Mouse (Mus musculus) lung, adult 2 months (tissue): ENCODE measurements at regions not wholly inside any gene's neighbourhood (a gene's known extent, or its start where the extent isn't known, plus 50 kb on each side); places are given as distances from the start of the nearest gene placed in this dataset.

Source experiments
- CTCF ChIP-seq: fragments of 200-500 bp; IDR thresholded peaks from 2 replicates; pipeline ENCODE4 v1.5.1; 2011; ENCODE audit warnings: mild to moderate bottlenecking, low read length, control low read depth; ENCODE audit not compliant: insufficient read depth
- POLR2A ChIP-seq: fragments of 200-500 bp; IDR thresholded peaks from 2 replicates; pipeline ENCODE4 v1.6.1; 2011; ENCODE audit warnings: low read depth, mild to moderate bottlenecking, control low read depth, low read length, borderline replicate concordance; ENCODE audit errors: extremely low read depth

DNA sequence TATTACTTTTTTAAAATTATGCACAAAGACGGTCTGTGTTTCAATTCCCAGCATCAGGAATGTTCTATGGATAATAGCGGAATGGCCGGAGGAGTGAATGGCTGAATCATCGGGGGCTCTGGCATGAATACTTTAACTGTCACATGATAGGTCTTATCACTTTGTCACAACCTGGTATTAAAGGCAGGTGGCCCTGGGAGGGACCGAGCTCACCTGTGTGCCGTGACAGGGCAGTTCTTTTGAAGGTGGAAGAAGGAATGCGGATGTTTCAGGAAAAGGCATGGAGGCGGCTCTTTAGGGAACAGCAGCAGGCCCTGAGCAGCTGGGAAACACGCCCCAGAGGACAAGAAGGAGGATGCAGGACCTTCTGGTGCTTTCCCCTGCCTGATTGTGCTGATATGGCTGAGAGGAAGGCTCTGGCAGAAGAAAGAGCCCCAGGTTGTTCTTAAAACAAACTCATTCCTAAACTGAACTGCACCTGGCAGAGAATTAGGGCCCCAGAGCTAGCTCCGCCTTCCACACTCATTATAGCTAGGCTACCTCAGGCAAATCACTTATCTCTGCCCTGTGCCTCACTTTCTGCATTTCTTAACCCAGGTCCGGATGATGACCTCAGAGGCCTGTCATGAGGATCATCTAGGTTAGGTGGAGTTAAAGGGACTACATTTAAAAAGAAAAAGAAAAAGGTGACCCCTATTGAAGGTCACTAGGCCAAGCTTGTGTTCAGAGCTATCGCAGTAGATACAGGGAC is 184.8 kb upstream of the Bcor start:
- TF ChIP-seq POLR2A = no peak
- TF ChIP-seq CTCF = no peak
